Mouse (Mus musculus): ENCODE data around the gene Mrap2.

DNA sequence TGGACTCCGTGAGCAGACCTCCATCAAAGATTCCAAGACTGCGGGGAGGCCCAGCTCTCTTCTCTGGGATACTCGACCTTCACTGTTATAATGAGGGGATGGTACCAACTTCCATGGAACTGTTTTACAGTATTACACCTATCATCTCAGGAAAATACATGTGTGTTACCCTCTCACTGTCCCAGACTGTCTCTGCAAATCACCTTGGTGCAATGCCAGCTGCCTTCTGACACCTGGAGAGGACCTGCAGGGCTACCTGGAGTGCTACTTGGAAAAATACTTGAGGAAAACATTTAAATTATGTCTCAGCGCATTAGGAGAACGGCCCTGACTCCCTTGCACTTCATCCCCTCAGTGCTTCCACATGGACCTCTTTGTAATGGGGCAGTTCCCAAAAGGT lies 56.3 kb downstream of the Mrap2 start:
- no peak for TF ChIP-seq CTCF (IDR thresholded peaks at IDR 0.05; ENCODE audit: control insufficient read depth, insufficient read depth, insufficient replicate concordance, low read depth, low read length)
- TF ChIP-seq POLR2A (IDR thresholded peaks at IDR 0.05; ENCODE audit: control insufficient read depth, low read depth, low read length) = no peak

Measured in testis, adult 2 months (tissue).